Mouse (Mus musculus): ENCODE data around the gene Stac2.

DNA sequence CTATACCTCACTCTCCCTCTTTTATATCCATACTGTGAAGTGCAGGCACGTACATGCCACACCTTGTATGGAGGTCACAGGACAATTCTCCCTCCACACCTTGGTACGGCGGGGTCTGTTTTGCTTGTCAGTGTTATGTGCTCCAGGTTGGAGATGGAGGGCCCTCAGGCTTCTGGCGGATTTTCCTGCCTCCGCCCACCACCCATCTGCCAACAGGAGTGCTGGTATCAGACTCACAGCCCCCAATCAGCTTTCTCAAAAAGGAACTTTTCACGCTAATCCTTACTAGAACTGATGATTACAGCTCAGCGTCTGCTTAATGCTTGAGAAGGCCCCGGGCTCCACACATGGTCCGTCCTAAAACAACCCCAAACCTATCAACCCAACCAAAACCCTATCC lies 32.9 kb upstream of the Stac2 start:
- TF ChIP-seq GATA1 (IDR thresholded peaks at IDR 0.05; ENCODE audit: borderline replicate concordance, low read length) (no peak), FLI1 (IDR thresholded peaks at IDR 0.05; ENCODE audit: low read length) (no peak)
